8 mouse cellular contexts compared by ENCODE assay signal in genomic region chr11:80906456-80906855, GRCm38 (mm10). TPM values are rescaled to one million over a fixed set of nuclear protein-coding genes. Genes with fewer than 3 reads are reported as not detected.
A peak's percentile ranks its signal among the peaks of the same experiment; 100 is the strongest.
DNase-seq lines count a peak whose midpoint lies in the region; ATAC-seq and TF ChIP-seq lines count a peak whose summit lies in the region.
"Had no signal": no experiment of that assay in that cellular context is flagged by ENCODE, and none has a peak within 500 bp of the region (broad histone marks: within the 10 kb centered on the region; RNA-seq: fewer than 3 reads in every experiment).

No protein-coding gene starts in this region.

- H3K9ac ChIP-seq in kidney, embryonic 14.5 days (ENCODE audit: low read depth, low read length), result no peak overlapping the region
- no peak overlapping the region for H3K9ac ChIP-seq in lung, embryonic 14.5 days

- H3K27ac ChIP-seq in kidney, embryonic 14.5 days (ENCODE audit: low read depth, low read length), result no peak overlapping the region
- no peak overlapping the region for H3K27ac ChIP-seq in lung, embryonic 14.5 days (ENCODE audit: low read depth)

- no peak overlapping the region for H3K4me2 ChIP-seq in kidney, embryonic 14.5 days (replicated peaks; ENCODE audit: low read depth, low read length)
- H3K4me2 ChIP-seq in lung, embryonic 14.5 days, result no peak overlapping the region

- peak; percentile 15 for DNase-seq in ovary, postnatal 10 days (ENCODE audit: low spot score)
- no peak for DNase-seq in ovary, adult 18-20 months (ENCODE audit: low spot score)
- DNase-seq in adrenal gland, postnatal 10 days, result peak; percentile 83
- peak; percentile 77 for DNase-seq in embryo, embryonic 11 days
- peak; percentile 85 for DNase-seq in lung, embryonic 14.5 days
- DNase-seq in spleen, postnatal 4 days (ENCODE audit: low spot score in 2 of 2), result peak; percentile 17 to 71

- peak; percentile 78 for TF ChIP-seq CTCF in lung, embryonic 14.5 days (IDR thresholded peaks at IDR 0.05; ENCODE audit: low read depth)

- no peak overlapping the region for H3K4me3 ChIP-seq in kidney, embryonic 14.5 days (ENCODE audit: low read length)
- H3K4me3 ChIP-seq in lung, embryonic 14.5 days (ENCODE audit: low read depth, low read length), result no peak overlapping the region

- no peaks in the 10 kb centered on the region for H3K36me3 ChIP-seq in kidney, embryonic 14.5 days (ENCODE audit: control insufficient read depth, insufficient read depth, low read length)
- no peaks in the 10 kb centered on the region for H3K36me3 ChIP-seq in lung, embryonic 14.5 days (ENCODE audit: insufficient read depth)

- 45% methylated on average over 4 of the region's 4 CpGs for WGBS in kidney, embryonic 14.5 days
- 32% methylated on average over 4 of the region's 4 CpGs for WGBS in lung, embryonic 14.5 days

- 0 out of 2 replicates have a peak, but pooled peaks have one; percentile 40 for ATAC-seq in kidney, embryonic 14.5 days (ENCODE audit: low FRiP score, low TSS enrichment)
- ATAC-seq in lung, embryonic 14.5 days (ENCODE audit: insufficient read depth), result no peak

- H3K27me3 ChIP-seq in kidney, embryonic 14.5 days (ENCODE audit: control insufficient read depth, insufficient read depth, low read length), result no peaks in the 10 kb centered on the region
- no peaks in the 10 kb centered on the region for H3K27me3 ChIP-seq in lung, embryonic 14.5 days (ENCODE audit: insufficient read depth, low read length)

- peaks cover 13% of the 10 kb centered on the region for H3K4me1 ChIP-seq in kidney, embryonic 14.5 days (ENCODE audit: control insufficient read depth, insufficient read depth, low read length)
- no peaks in the 10 kb centered on the region; the same call in 1 of the 2 replicates for H3K4me1 ChIP-seq in lung, embryonic 14.5 days (ENCODE audit: insufficient read depth)

- H3K9me3 ChIP-seq in kidney, embryonic 14.5 days (ENCODE audit: control insufficient read depth, low read length), result no peaks in the 10 kb centered on the region
- no peaks in the 10 kb centered on the region for H3K9me3 ChIP-seq in lung, embryonic 14.5 days (ENCODE audit: low read depth, low read length)

RNA-seq across cellular contexts. Expression of gene Spaca3, which starts 48.3 kb away (rescaled TPM):
- not detected for total RNA-seq in adrenal gland, postnatal 10 days (2021)
- not detected in 2 replicates for polyA plus RNA-seq in kidney, embryonic 14.5 days (2014; fragmentation: Nextera tagmentation; extraction: Ambion mirVana)
- polyA plus RNA-seq in lung, embryonic 14.5 days (2014; fragmentation: Nextera tagmentation; extraction: Ambion mirVana), result not detected in 2 replicates
- polyA plus RNA-seq: neural tube, embryonic 14.5 days had no signal
